Mouse (Mus musculus): ENCODE data around the gene Dhh. TPM values are rescaled to one million over a fixed set of nuclear protein-coding genes. Genes with fewer than 3 reads are reported as not detected.

Gene Dhh
- polyA plus RNA-seq, 1 experiment, result 0.60 TPM

GRCm38 (mm10) chr15:98864951-98865350 lies 33.4 kb downstream of the Dhh start:
- Histone ChIP-seq H3K27ac (ENCODE audit: control insufficient read depth, insufficient read depth, low read depth, low read length, poor library complexity) (no peak overlapping the region), H3K4me1 (ENCODE audit: control insufficient read depth, insufficient read depth, low read length) (peaks cover 4% of the 10 kb centered on the region), H3K4me3 (replicated peaks; ENCODE audit: control insufficient read depth, low read depth, low read length) (no peak overlapping the region)
- WGBS, result 88% methylated on average over 6 of the region's 6 CpGs
- no peak for TF ChIP-seq POLR2A (IDR thresholded peaks at IDR 0.05; ENCODE audit: borderline replicate concordance, control insufficient read depth, low read depth, low read length)
- no peak for TF ChIP-seq CTCF (IDR thresholded peaks at IDR 0.05; ENCODE audit: control insufficient read depth, insufficient read depth, low read length)

DNA sequence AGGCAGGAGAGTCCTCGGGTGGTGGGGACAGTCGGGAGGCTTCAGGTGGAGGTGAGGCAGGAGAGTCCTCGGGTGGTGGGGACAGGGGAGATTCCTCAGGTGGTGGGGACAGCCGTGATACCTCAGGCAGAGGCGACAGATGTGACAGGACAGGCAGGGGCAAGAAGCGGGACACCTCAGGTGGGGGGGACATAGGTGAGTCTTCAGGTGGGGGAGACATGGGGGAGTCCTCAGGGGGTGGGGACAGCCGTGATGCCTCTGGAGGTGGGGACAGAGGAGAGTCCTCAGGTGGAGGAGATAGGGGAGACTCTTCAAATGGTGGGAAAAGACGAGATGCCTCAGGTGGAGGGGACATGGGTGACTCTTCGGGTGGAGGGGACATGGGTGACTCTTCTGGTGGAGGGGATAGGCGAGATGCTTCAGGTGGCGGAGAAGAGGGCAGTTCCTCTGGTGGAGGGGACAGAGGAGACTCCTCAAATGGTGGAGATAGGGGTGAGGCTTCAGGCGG lies 34.8 kb downstream of the Dhh start:
- TF ChIP-seq POLR2A (IDR thresholded peaks at IDR 0.05; ENCODE audit: borderline replicate concordance, control insufficient read depth, low read depth, low read length), result no peak
- TF ChIP-seq CTCF (IDR thresholded peaks at IDR 0.05; ENCODE audit: control insufficient read depth, insufficient read depth, low read length), result no peak
- WGBS, result 89% methylated on average over 12 of the region's 12 CpGs
- peaks cover 2% of the 10 kb centered on the region; the same call in 1 of the 2 replicates for H3K4me1 ChIP-seq (ENCODE audit: control insufficient read depth, insufficient read depth, low read length)
- H3K27ac ChIP-seq (ENCODE audit: control insufficient read depth, insufficient read depth, low read depth, low read length, poor library complexity), result no peak overlapping the region
- H3K4me3 ChIP-seq (replicated peaks; ENCODE audit: control insufficient read depth, low read depth, low read length), result no peak overlapping the region

DNA sequence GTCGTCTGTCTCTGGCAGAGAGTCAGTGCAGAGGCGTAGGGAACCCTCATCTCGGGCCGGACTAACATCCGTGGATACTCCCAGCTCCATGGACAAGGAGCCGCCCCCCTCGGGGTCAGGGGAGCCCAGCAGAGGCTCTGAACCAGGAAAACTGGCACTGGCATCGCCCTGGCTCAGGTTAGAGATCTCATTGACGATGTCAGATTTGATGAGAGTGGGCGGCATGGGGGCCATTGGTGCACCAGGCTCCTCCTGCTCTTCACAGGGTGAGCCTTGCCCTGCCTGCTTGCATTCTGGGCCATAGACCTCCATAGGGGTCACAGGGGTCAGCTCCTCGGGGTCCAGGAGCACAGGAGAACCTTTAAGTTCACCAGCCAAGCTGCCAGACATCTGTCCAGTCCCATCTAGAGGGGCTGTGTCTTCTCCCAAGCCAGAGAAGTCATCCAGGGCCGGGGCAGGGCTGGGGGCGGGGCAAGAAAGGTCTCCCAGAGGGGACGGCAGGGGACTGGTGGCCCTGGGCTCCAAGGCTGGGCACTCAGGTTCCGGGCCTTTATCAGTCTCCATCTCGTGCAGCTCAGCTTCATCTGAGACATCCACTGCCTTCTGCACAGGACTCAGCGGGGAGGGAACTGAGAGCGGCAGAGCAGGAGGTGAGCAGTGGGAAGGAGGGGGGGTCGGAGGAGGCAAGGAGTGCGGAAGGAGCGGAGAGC lies 36.5 kb downstream of the Dhh start:
- Histone ChIP-seq H3K4me3 (replicated peaks; ENCODE audit: control insufficient read depth, low read depth, low read length) (no peak overlapping the region), H3K27ac (ENCODE audit: control insufficient read depth, insufficient read depth, low read depth, low read length, poor library complexity) (no peak overlapping the region), H3K4me1 (ENCODE audit: control insufficient read depth, insufficient read depth, low read length) (no peaks in the 10 kb centered on the region)
- WGBS, result 89% methylated on average over 21 of the region's 21 CpGs
- TF ChIP-seq CTCF (IDR thresholded peaks at IDR 0.05; ENCODE audit: control insufficient read depth, insufficient read depth, low read length), result no peak
- no peak for TF ChIP-seq POLR2A (IDR thresholded peaks at IDR 0.05; ENCODE audit: borderline replicate concordance, control insufficient read depth, low read depth, low read length)

GRCm38 (mm10) chr15:98860921-98861320 lies 37.4 kb downstream of the Dhh start:
- Histone ChIP-seq H3K27ac (ENCODE audit: control insufficient read depth, insufficient read depth, low read depth, low read length, poor library complexity) (no peak overlapping the region), H3K4me3 (replicated peaks; ENCODE audit: control insufficient read depth, low read depth, low read length) (no peak overlapping the region), H3K4me1 (ENCODE audit: control insufficient read depth, insufficient read depth, low read length) (no peaks in the 10 kb centered on the region)
- 95% methylated on average over 18 of the region's 18 CpGs for WGBS
- TF ChIP-seq POLR2A (IDR thresholded peaks at IDR 0.05; ENCODE audit: borderline replicate concordance, control insufficient read depth, low read depth, low read length) (no peak), CTCF (IDR thresholded peaks at IDR 0.05; ENCODE audit: control insufficient read depth, insufficient read depth, low read length) (no peak)

DNA sequence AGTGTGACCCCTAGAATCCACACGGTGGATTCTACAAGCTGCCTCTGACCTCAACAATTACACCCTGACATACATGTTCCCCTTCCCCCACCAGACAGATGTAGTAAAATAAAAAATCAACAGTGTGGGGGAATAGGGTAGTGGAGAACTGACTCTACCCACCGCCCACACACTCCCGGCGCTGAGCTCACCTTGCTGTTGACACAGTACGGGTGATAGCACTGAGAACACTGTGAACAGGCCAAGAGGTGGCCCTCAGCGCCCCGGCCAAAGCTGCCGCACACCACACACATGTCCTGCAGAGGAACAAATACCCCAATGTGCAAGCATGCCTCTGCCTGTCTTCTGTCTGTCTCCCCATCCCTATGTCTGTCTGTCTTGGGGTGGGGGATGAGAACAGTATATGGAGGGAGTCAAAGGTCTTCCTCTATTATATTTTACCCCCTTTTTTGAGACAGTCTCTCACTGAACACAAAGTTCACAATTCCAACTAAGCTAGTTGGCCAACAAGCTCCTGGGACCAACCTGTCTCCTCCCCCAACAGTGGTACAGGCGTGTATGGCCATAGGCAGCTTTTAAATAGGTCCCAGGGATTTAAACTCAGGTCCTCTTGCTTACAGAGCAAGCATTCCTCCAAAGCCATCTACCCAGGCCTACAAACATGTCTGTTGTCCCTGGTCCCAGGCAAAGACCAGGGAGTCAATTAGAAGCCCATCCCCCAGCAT lies 38.9 kb downstream of the Dhh start:
- Histone ChIP-seq H3K4me1 (ENCODE audit: control insufficient read depth, insufficient read depth, low read length) (no peaks in the 10 kb centered on the region), H3K4me3 (replicated peaks; ENCODE audit: control insufficient read depth, low read depth, low read length) (no peak overlapping the region), H3K27ac (ENCODE audit: control insufficient read depth, insufficient read depth, low read depth, low read length, poor library complexity) (no peak overlapping the region)
- WGBS, result 91% methylated on average over 9 of the region's 9 CpGs
- TF ChIP-seq POLR2A (IDR thresholded peaks at IDR 0.05; ENCODE audit: borderline replicate concordance, control insufficient read depth, low read depth, low read length) (no peak), CTCF (IDR thresholded peaks at IDR 0.05; ENCODE audit: control insufficient read depth, insufficient read depth, low read length) (no peak)

GRCm38 (mm10) chr15:98854214-98854613 lies 44.1 kb downstream of the Dhh start:
- 90% methylated on average over 16 of the region's 16 CpGs for WGBS
- no peaks in the 10 kb centered on the region for H3K4me1 ChIP-seq (ENCODE audit: control insufficient read depth, insufficient read depth, low read length)
- no peak for TF ChIP-seq POLR2A (IDR thresholded peaks at IDR 0.05; ENCODE audit: borderline replicate concordance, control insufficient read depth, low read depth, low read length)
- TF ChIP-seq CTCF (IDR thresholded peaks at IDR 0.05; ENCODE audit: control insufficient read depth, insufficient read depth, low read length), result no peak
- H3K27ac ChIP-seq (ENCODE audit: control insufficient read depth, insufficient read depth, low read depth, low read length, poor library complexity), result no peak overlapping the region
- H3K4me3 ChIP-seq (replicated peaks; ENCODE audit: control insufficient read depth, low read depth, low read length), result no peak overlapping the region

DNA sequence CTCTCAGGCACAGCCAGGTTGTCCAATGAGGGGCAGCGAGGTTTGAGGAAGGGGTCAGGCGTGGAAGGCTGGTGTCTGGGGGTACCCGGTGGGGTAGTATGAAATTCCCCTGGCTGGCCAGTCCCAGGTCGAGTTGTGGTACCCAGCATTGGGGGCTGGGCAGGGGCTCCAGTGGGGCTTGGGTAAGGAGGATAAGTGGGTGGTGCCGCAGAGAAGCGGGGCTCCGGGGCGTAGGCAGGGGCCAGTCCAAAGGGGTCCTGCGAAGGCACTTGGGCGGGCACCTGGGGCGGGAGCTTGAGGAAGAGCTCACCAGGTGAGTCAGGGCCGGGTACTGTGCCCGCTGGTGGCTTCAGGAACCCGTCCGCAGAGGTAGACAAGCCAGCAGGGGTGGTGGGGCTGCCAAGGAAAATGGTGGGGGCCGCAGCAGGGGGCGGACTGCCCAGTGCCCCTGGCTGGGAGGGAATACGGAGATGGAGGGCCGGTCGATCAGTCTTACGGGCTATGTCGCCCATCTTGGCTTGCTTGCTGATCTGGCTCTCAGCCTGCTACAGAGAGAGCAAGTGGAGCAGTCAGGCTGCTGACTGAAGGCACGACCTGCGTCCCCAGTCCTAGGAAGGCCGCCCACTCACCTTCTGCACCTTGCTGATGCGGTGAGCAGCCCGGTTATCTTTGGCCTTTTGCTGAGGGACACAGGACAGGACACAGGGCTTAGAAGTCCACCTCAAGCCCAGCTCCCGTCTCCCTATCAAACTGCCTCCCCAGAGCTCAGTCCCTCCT lies 45.0 kb downstream of the Dhh start:
- TF ChIP-seq POLR2A (IDR thresholded peaks at IDR 0.05; ENCODE audit: borderline replicate concordance, control insufficient read depth, low read depth, low read length) (no peak), CTCF (IDR thresholded peaks at IDR 0.05; ENCODE audit: control insufficient read depth, insufficient read depth, low read length) (no peak)
- Histone ChIP-seq H3K4me1 (ENCODE audit: control insufficient read depth, insufficient read depth, low read length) (no peaks in the 10 kb centered on the region), H3K27ac (ENCODE audit: control insufficient read depth, insufficient read depth, low read depth, low read length, poor library complexity) (no peak overlapping the region), H3K4me3 (replicated peaks; ENCODE audit: control insufficient read depth, low read depth, low read length) (no peak overlapping the region)
- WGBS, result 91% methylated on average over 28 of the region's 28 CpGs

DNA sequence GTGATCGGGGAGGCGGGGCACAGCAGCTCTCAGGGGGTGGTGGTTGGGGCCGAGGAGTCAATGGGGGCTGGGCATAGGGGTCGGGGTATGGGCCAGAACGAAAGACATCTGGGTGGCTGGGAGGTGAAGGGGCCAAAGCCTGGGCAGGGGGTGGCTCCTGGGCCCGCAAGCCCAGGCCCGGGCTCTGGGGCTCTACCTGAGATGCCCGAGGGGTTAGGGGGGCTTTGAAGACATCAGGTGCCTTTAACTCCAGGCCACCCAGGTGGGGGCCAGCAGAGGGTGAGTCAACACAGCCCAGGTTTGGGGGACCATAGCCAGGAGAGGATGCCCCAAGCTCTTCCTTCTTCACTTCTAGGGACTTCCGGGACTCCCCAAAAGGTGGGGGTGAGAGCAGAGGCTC lies 45.6 kb downstream of the Dhh start:
- TF ChIP-seq POLR2A (IDR thresholded peaks at IDR 0.05; ENCODE audit: borderline replicate concordance, control insufficient read depth, low read depth, low read length), result no peak
- no peak for TF ChIP-seq CTCF (IDR thresholded peaks at IDR 0.05; ENCODE audit: control insufficient read depth, insufficient read depth, low read length)
- no peak overlapping the region for H3K4me3 ChIP-seq (replicated peaks; ENCODE audit: control insufficient read depth, low read depth, low read length)
- no peaks in the 10 kb centered on the region for H3K4me1 ChIP-seq (ENCODE audit: control insufficient read depth, insufficient read depth, low read length)
- 93% methylated on average over 9 of the region's 9 CpGs for WGBS
- no peak overlapping the region for H3K27ac ChIP-seq (ENCODE audit: control insufficient read depth, insufficient read depth, low read depth, low read length, poor library complexity)
